Mouse (Mus musculus) mouse embryonic stem cell (cell line): Measurements from ENCODE around the gene Gm5926.
"Not testable (repeated sequence)": the region's sequence is repeated elsewhere in the genome, so short reads cannot be mapped to it uniquely, and the experiment has no call there.

ENCODE experiments used
- in situ Hi-C, 2 experiments: fragments of 300-500 bp; cut with MboI; formaldehyde crosslinking; loops; 1 replicate in 1 of 2; 3 replicates in 1 of 2; pipeline ENCODE4 v1.14.3; 2019 to 2020; ENCODE audit warnings: low sequenced_read_pairs in 2 of 2, low pct_unique_long_range_greater_than_20kb in 1 of 2, mixed read lengths in 1 of 2; ENCODE audit not compliant: unreplicated experiment in 1 of 2

The Gm5926 gene

GRCm38 (mm10) chrX:32650416-32650815 lies at the start of gene Gm5926:
Gm5926 (plus strand) TSS chrX:32650716.
- in situ Hi-C loops: not testable (repeated sequence)

- in situ Hi-C loops: not testable (repeated sequence)
These were observed 49.5 kb upstream of the Gm5926 start for GRCm38 (mm10) chrX:32601008-32601407.

GRCm38 (mm10) chrX:32601425-32601824 lies 49.1 kb upstream of the Gm5926 start:
- in situ Hi-C loops: not testable (repeated sequence)
